Mouse (Mus musculus): Measurements from ENCODE around the gene Pink1. TPM values are rescaled to one million over a fixed set of nuclear protein-coding genes. Genes with fewer than 3 reads are reported as not detected.
"Not testable (repeated sequence)": the region's sequence is repeated elsewhere in the genome, so short reads cannot be mapped to it uniquely, and the experiment has no call there.

The Pink1 gene
- polyA plus RNA-seq, 1 experiment from 2014 or later = 111 TPM

GRCm38 (mm10) chr4:138339963-138340362 is 13.9 kb upstream of the Pink1 start:
- no peaks in the 10 kb centered on the region for H3K27me3 ChIP-seq
- H3K9me3 ChIP-seq = no peaks in the 10 kb centered on the region
- WGBS = 31% methylated on average over 4 of the region's 4 CpGs
- peaks cover 5% of the 10 kb centered on the region; the same call in 1 of the 2 replicates for H3K4me1 ChIP-seq (replicated peaks)
- no peak overlapping the region for H3K4me3 ChIP-seq
- no peak for ATAC-seq (ENCODE audit: low FRiP score, low read depth)
- no peak overlapping the region for H3K4me2 ChIP-seq
- no peak overlapping the region for H3K9ac ChIP-seq
- no peak overlapping the region for H3K27ac ChIP-seq (replicated peaks)
- no peaks in the 10 kb centered on the region for H3K36me3 ChIP-seq

GRCm38 (mm10) chr4:138337341-138337740 is 11.2 kb upstream of the Pink1 start:
- Histone ChIP-seq H3K27ac (replicated peaks) (no peak overlapping the region), H3K4me2 (no peak overlapping the region), H3K27me3 (no peaks in the 10 kb centered on the region), H3K36me3 (no peaks in the 10 kb centered on the region), H3K9me3 (no peaks in the 10 kb centered on the region), H3K4me1 (replicated peaks) (no peaks in the 10 kb centered on the region), H3K9ac (no peak overlapping the region), H3K4me3 (no peak overlapping the region)
- WGBS = 80% methylated on average over 9 of the region's 9 CpGs
- ATAC-seq (ENCODE audit: low FRiP score, low read depth) = no peak

GRCm38 (mm10) chr4:138336876-138337275 is 10.8 kb upstream of the Pink1 start:
- Histone ChIP-seq H3K27me3 (no peaks in the 10 kb centered on the region), H3K4me3 (no peak overlapping the region), H3K4me2 (no peak overlapping the region), H3K9ac (no peak overlapping the region), H3K36me3 (no peaks in the 10 kb centered on the region), H3K4me1 (replicated peaks) (no peaks in the 10 kb centered on the region), H3K27ac (replicated peaks) (no peak overlapping the region), H3K9me3 (no peaks in the 10 kb centered on the region)
- WGBS = 75% methylated on average over 5 of the region's 5 CpGs
- no peak for ATAC-seq (ENCODE audit: low FRiP score, low read depth)

GRCm38 (mm10) chr4:138335648-138336047 is 9.5 kb upstream of the Pink1 start:
- no peak for ATAC-seq (ENCODE audit: low FRiP score, low read depth)
- H3K9ac ChIP-seq = no peak overlapping the region
- no peak overlapping the region for H3K4me3 ChIP-seq
- no peaks in the 10 kb centered on the region for H3K27me3 ChIP-seq
- H3K4me1 ChIP-seq (replicated peaks) = no peaks in the 10 kb centered on the region
- no peak overlapping the region for H3K4me2 ChIP-seq
- no peaks in the 10 kb centered on the region for H3K36me3 ChIP-seq
- H3K9me3 ChIP-seq = no peaks in the 10 kb centered on the region
- H3K27ac ChIP-seq (replicated peaks) = no peak overlapping the region
- 88% methylated on average over 6 of the region's 6 CpGs for WGBS

GRCm38 (mm10) chr4:138335036-138335435 is 8.9 kb upstream of the Pink1 start:
- H3K9me3 ChIP-seq = no peaks in the 10 kb centered on the region
- WGBS = 72% methylated on average over 12 of the region's 12 CpGs
- no peaks in the 10 kb centered on the region for H3K4me1 ChIP-seq (replicated peaks)
- H3K36me3 ChIP-seq = no peaks in the 10 kb centered on the region
- H3K4me3 ChIP-seq = no peak overlapping the region
- no peak overlapping the region for H3K27ac ChIP-seq (replicated peaks)
- H3K4me2 ChIP-seq = no peak overlapping the region
- H3K9ac ChIP-seq = no peak overlapping the region
- no peaks in the 10 kb centered on the region for H3K27me3 ChIP-seq
- ATAC-seq (ENCODE audit: low FRiP score, low read depth) = no peak

GRCm38 (mm10) chr4:138333135-138333534 is 7.0 kb upstream of the Pink1 start:
- no peaks in the 10 kb centered on the region; the same call in 1 of the 2 replicates for H3K4me1 ChIP-seq (replicated peaks)
- no peaks in the 10 kb centered on the region for H3K9me3 ChIP-seq
- 90% methylated on average over 4 of the region's 4 CpGs for WGBS
- no peak for ATAC-seq (ENCODE audit: low FRiP score, low read depth)
- no peak overlapping the region for H3K9ac ChIP-seq
- no peak overlapping the region for H3K27ac ChIP-seq (replicated peaks)
- H3K27me3 ChIP-seq = no peaks in the 10 kb centered on the region
- no peak overlapping the region for H3K4me2 ChIP-seq
- H3K36me3 ChIP-seq = no peaks in the 10 kb centered on the region
- H3K4me3 ChIP-seq = no peak overlapping the region

- Histone ChIP-seq H3K4me1 (replicated peaks) (peaks cover under 1% of the 10 kb centered on the region; the same call in 1 of the 2 replicates), H3K27me3 (no peaks in the 10 kb centered on the region), H3K9ac (no peak overlapping the region), H3K4me3 (no peak overlapping the region), H3K27ac (replicated peaks) (no peak overlapping the region), H3K4me2 (no peak overlapping the region), H3K36me3 (no peaks in the 10 kb centered on the region), H3K9me3 (no peaks in the 10 kb centered on the region)
- WGBS = 79% methylated on average over 9 of the region's 9 CpGs
- ATAC-seq (ENCODE audit: low FRiP score, low read depth) = no peak
Observed at GRCm38 (mm10) chr4:138331647-138332046, 5.5 kb upstream of the Pink1 start.

- ATAC-seq (ENCODE audit: low FRiP score, low read depth) = no peak
- Histone ChIP-seq H3K4me2 (no peak overlapping the region), H3K27me3 (no peaks in the 10 kb centered on the region), H3K27ac (replicated peaks) (peak overlapping the region; percentile 31; the same call in 1 of the 2 replicates), H3K4me3 (no peak overlapping the region), H3K9me3 (no peaks in the 10 kb centered on the region), H3K4me1 (replicated peaks) (peaks cover 8% of the 10 kb centered on the region; the same call in 1 of the 2 replicates), H3K9ac (no peak overlapping the region), H3K36me3 (no peaks in the 10 kb centered on the region)
- 34% methylated on average over 15 of the region's 15 CpGs for WGBS
Observed at GRCm38 (mm10) chr4:138330264-138330671, 4.2 kb upstream of the Pink1 start.

GRCm38 (mm10) chr4:138327891-138328470 is 1.9 kb upstream of the Pink1 start:
- Histone ChIP-seq H3K36me3 (no peaks in the 10 kb centered on the region), H3K27me3 (no peaks in the 10 kb centered on the region), H3K9ac (0 out of 2 replicates have a peak overlapping the region, but pooled peaks have one; percentile 7), H3K4me2 (peak overlapping the region; percentile 46), H3K9me3 (no peaks in the 10 kb centered on the region), H3K4me3 (peak overlapping the region; percentile 25), H3K27ac (replicated peaks) (no peak overlapping the region), H3K4me1 (replicated peaks) (peaks cover 26% of the 10 kb centered on the region)
- 67% methylated on average over 7 of the region's 7 CpGs for WGBS
- no peak for ATAC-seq (ENCODE audit: low FRiP score, low read depth)

- WGBS = 69% methylated on average over 9 of the region's 12 CpGs
- ATAC-seq (ENCODE audit: low FRiP score, low read depth); H3K27me3 ChIP-seq; H3K27ac ChIP-seq (replicated peaks); H3K9me3 ChIP-seq; H3K9ac ChIP-seq; H3K4me2 ChIP-seq; H3K4me3 ChIP-seq; H3K36me3 ChIP-seq: not testable (repeated sequence)
- H3K4me1 ChIP-seq (replicated peaks) = peaks cover 32% of the 10 kb centered on the region
Observed at GRCm38 (mm10) chr4:138327155-138327554, 1.0 kb upstream of the Pink1 start.

- Histone ChIP-seq H3K27ac (replicated peaks) (peak overlapping the region; percentile 88), H3K4me3 (peak overlapping the region; percentile 85), H3K4me2 (peak overlapping the region; percentile 60), H3K9ac (peak overlapping the region; percentile 58), H3K9me3 (no peaks in the 10 kb centered on the region), H3K4me1 (replicated peaks) (peaks cover 33% of the 10 kb centered on the region), H3K27me3 (no peaks in the 10 kb centered on the region), H3K36me3 (no peaks in the 10 kb centered on the region)
- peak; percentile 87 for ATAC-seq (ENCODE audit: low FRiP score, low read depth)
- 1% methylated on average over 25 of the region's 45 CpGs for WGBS
Observed at GRCm38 (mm10) chr4:138325466-138326076, 536 bp downstream of the Pink1 start.

- 0 out of 2 replicates have a peak, but pooled peaks cover 5% of the 10 kb centered on the region for H3K36me3 ChIP-seq
- H3K4me3 ChIP-seq = no peak overlapping the region
- H3K9me3 ChIP-seq = no peaks in the 10 kb centered on the region
- no peak overlapping the region for H3K27ac ChIP-seq (replicated peaks)
- 95% methylated on average over 3 of the region's 3 CpGs for WGBS
- no peak overlapping the region for H3K9ac ChIP-seq
- no peak for ATAC-seq (ENCODE audit: low FRiP score, low read depth)
- H3K27me3 ChIP-seq = no peaks in the 10 kb centered on the region
- peaks cover 33% of the 10 kb centered on the region for H3K4me1 ChIP-seq (replicated peaks)
- no peak overlapping the region for H3K4me2 ChIP-seq
Observed at GRCm38 (mm10) chr4:138324451-138324850, 1.7 kb downstream of the Pink1 start.

All from hindbrain, embryonic 15.5 days (tissue).